Mouse (Mus musculus): Measurements from ENCODE around the gene Lekr1. TPM values are rescaled to one million over a fixed set of nuclear protein-coding genes. Genes with fewer than 3 reads are reported as not detected.

The Lekr1 gene
- polyA plus RNA-seq, 1 experiment from 2014 or later: 9.2 TPM

DNA sequence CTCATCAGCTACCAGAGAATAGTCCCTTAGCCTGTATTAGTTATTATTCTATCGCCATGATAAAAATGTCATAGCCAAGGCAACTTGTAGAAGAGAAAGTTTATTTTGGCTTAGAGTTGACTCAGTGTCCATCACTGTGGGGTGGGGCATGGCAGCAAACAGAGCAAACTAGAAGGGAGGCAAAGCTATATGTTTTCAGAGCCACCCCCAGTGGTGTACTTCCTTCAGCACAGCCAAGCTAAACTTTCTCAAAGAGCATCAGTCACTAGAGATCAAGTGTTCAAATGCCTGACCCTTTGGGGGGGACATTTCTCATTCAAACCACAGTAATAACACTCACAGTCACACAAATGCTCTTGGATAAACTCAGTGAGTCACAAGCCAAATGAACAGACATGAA, 22.4 kb upstream of the Lekr1 start:
- no peaks in the 10 kb centered on the region for H3K27me3 ChIP-seq (ENCODE audit: control insufficient read depth, insufficient read depth, low read length)
- no peak overlapping the region for H3K9ac ChIP-seq (ENCODE audit: low read length)
- no peak overlapping the region for H3K4me2 ChIP-seq (ENCODE audit: low read length)
- WGBS: 75% methylated on average over 1 of the region's 1 CpGs
- H3K9me3 ChIP-seq (ENCODE audit: control insufficient read depth, low read length): no peaks in the 10 kb centered on the region
- H3K4me3 ChIP-seq (ENCODE audit: control insufficient read depth in 1 of 2, insufficient read depth in 1 of 2, low read depth in 1 of 2, low read length in 2 of 2): no peak overlapping the region
- no peaks in the 10 kb centered on the region for H3K4me1 ChIP-seq (ENCODE audit: control insufficient read depth in 2 of 2, insufficient read depth in 2 of 2, low read length in 2 of 2)
- ATAC-seq (ENCODE audit: insufficient number of reproducible peaks, insufficient read depth, low FRiP score, low read depth): no peak
- H3K27ac ChIP-seq (replicated peaks in 1 of 2; ENCODE audit: control insufficient read depth in 1 of 2, insufficient read depth in 1 of 2, low read depth in 2 of 2, low read length in 2 of 2): no peak overlapping the region
- H3K36me3 ChIP-seq (ENCODE audit: control insufficient read depth, insufficient read depth, low read length): no peaks in the 10 kb centered on the region

DNA sequence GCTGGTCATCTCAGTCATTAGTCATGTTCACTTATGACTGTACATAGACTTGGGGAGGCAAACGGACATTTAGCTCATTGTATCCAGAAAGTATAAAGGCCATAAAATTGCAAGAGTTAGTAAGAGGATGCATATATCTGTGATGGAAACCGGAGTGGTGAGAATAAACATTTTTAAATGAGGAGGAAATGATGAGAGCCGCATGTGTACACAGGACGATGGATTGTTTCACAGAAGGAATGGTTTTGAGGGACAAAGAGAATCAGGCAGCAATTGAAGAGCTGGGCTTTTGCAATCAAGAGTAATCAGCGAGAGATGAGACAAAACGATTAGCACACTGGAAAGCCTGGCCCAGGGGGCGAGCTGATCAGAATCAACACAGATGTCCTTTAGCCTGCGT, 18.4 kb upstream of the Lekr1 start:
- Histone ChIP-seq H3K27me3 (ENCODE audit: control insufficient read depth, insufficient read depth, low read length) (no peaks in the 10 kb centered on the region), H3K4me2 (ENCODE audit: low read length) (no peak overlapping the region), H3K9me3 (ENCODE audit: control insufficient read depth, low read length) (no peaks in the 10 kb centered on the region), H3K27ac (replicated peaks in 1 of 2; ENCODE audit: control insufficient read depth in 1 of 2, insufficient read depth in 1 of 2, low read depth in 2 of 2, low read length in 2 of 2) (no peak overlapping the region), H3K9ac (ENCODE audit: low read length) (no peak overlapping the region), H3K4me1 (ENCODE audit: control insufficient read depth in 2 of 2, insufficient read depth in 2 of 2, low read length in 2 of 2) (no peaks in the 10 kb centered on the region), H3K36me3 (ENCODE audit: control insufficient read depth, insufficient read depth, low read length) (no peaks in the 10 kb centered on the region), H3K4me3 (ENCODE audit: control insufficient read depth in 1 of 2, insufficient read depth in 1 of 2, low read depth in 1 of 2, low read length in 2 of 2) (no peak overlapping the region)
- no peak for ATAC-seq (ENCODE audit: insufficient number of reproducible peaks, insufficient read depth, low FRiP score, low read depth)
- WGBS: 85% methylated on average over 8 of the region's 8 CpGs

DNA sequence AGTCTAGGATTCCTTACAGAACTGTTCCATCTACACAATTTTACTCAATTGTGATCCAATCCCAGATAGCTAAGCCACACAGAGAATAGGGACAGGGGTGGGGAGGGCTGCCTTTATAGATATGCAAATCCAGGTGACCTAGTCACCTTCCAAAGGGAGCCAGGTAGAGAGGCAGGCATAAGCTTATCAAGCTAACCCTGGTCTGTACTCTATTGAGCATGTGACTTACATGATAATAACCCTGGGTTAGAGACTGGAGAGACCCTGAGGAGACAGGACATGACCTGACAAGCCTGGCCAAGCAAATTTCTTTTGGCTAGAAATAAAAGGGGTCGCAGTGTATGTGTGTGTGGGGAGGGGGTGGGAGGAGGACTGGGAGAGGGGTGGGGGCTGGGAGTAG, 17.1 kb upstream of the Lekr1 start:
- Histone ChIP-seq H3K4me2 (ENCODE audit: low read length) (no peak overlapping the region), H3K9me3 (ENCODE audit: control insufficient read depth, low read length) (no peaks in the 10 kb centered on the region), H3K27me3 (ENCODE audit: control insufficient read depth, insufficient read depth, low read length) (no peaks in the 10 kb centered on the region), H3K4me3 (ENCODE audit: control insufficient read depth in 1 of 2, insufficient read depth in 1 of 2, low read depth in 1 of 2, low read length in 2 of 2) (no peak overlapping the region), H3K4me1 (ENCODE audit: control insufficient read depth in 2 of 2, insufficient read depth in 2 of 2, low read length in 2 of 2) (no peaks in the 10 kb centered on the region), H3K36me3 (ENCODE audit: control insufficient read depth, insufficient read depth, low read length) (no peaks in the 10 kb centered on the region), H3K9ac (ENCODE audit: low read length) (no peak overlapping the region), H3K27ac (replicated peaks in 1 of 2; ENCODE audit: control insufficient read depth in 1 of 2, insufficient read depth in 1 of 2, low read depth in 2 of 2, low read length in 2 of 2) (no peak overlapping the region)
- 82% methylated on average over 1 of the region's 1 CpGs for WGBS
- ATAC-seq (ENCODE audit: insufficient number of reproducible peaks, insufficient read depth, low FRiP score, low read depth): no peak

DNA sequence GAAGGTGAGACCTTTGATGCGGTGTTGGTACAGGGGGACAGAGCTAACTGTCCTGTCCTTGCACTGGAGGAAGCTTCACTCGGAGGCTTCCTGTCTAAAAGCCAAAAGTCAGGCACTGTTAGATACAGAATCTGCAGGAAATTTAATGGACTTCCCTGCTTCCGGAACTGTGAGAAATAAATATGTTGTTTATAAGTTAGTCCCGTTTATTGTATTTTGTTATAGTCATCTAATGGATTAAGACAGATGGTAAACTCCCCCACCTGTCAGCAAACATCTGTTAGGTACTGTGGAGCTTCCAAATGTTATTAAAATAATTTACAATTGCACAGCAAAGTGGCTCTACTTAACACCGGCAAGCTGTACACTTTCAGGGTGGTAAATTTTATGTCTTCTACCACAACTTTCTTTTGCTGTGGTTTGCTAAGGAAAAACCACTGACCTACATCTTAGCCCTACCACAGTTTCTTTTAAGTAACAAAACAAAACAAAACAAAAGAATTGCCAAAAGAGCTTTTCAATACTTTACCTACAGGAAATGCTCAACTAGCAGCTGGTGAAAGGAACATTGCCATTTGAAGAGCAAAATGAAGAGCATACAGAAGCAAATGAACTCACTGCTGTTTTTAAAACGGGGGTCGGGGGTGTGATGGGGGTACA, 15.7 kb upstream of the Lekr1 start:
- Histone ChIP-seq H3K4me3 (ENCODE audit: control insufficient read depth in 1 of 2, insufficient read depth in 1 of 2, low read depth in 1 of 2, low read length in 2 of 2) (no peak overlapping the region), H3K9me3 (ENCODE audit: control insufficient read depth, low read length) (no peaks in the 10 kb centered on the region), H3K36me3 (ENCODE audit: control insufficient read depth, insufficient read depth, low read length) (no peaks in the 10 kb centered on the region), H3K27ac (replicated peaks in 1 of 2; ENCODE audit: control insufficient read depth in 1 of 2, insufficient read depth in 1 of 2, low read depth in 2 of 2, low read length in 2 of 2) (no peak overlapping the region), H3K4me1 (ENCODE audit: control insufficient read depth in 2 of 2, insufficient read depth in 2 of 2, low read length in 2 of 2) (no peaks in the 10 kb centered on the region), H3K27me3 (ENCODE audit: control insufficient read depth, insufficient read depth, low read length) (no peaks in the 10 kb centered on the region), H3K9ac (ENCODE audit: low read length) (no peak overlapping the region), H3K4me2 (ENCODE audit: low read length) (no peak overlapping the region)
- 69% methylated on average over 7 of the region's 7 CpGs for WGBS
- no peak for ATAC-seq (ENCODE audit: insufficient number of reproducible peaks, insufficient read depth, low FRiP score, low read depth)

DNA sequence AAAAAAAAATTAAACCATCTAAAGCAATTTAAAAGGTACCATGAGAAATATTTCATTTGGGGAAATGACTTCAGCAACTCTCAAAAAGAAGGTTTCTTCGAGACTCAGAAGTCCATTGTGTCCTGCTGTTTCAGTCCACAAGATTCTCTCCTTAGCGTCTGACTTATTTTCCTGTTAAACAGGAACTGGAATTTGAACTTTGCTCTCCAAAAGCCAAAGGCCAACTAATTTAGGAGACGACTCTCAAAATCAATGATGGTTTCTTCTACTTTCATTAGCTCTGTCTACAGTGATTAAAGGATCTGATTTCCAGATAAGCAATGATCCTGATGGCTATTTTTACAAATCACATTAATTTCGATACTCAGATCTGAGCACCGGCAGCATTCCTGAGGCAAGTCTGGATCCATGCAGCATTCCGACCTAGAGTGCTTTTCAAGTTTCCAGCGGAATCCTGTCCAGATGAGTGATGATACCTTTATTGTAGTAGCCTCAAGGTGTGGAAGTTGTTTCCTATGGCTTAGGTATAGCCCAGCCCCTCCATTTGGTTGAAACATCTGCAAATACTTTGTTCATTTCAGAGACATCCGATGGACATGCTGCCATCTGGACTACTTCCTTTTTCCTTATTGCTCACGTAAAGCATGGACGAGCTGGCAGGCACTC, 11.4 kb upstream of the Lekr1 start:
- Histone ChIP-seq H3K9ac (ENCODE audit: low read length) (no peak overlapping the region), H3K9me3 (ENCODE audit: control insufficient read depth, low read length) (no peaks in the 10 kb centered on the region), H3K36me3 (ENCODE audit: control insufficient read depth, insufficient read depth, low read length) (no peaks in the 10 kb centered on the region), H3K27me3 (ENCODE audit: control insufficient read depth, insufficient read depth, low read length) (no peaks in the 10 kb centered on the region; the same call in 1 of the 2 replicates), H3K27ac (replicated peaks in 1 of 2; ENCODE audit: control insufficient read depth in 1 of 2, insufficient read depth in 1 of 2, low read depth in 2 of 2, low read length in 2 of 2) (no peak overlapping the region), H3K4me3 (ENCODE audit: control insufficient read depth in 1 of 2, insufficient read depth in 1 of 2, low read depth in 1 of 2, low read length in 2 of 2) (no peak overlapping the region), H3K4me1 (ENCODE audit: control insufficient read depth in 2 of 2, insufficient read depth in 2 of 2, low read length in 2 of 2) (no peaks in the 10 kb centered on the region), H3K4me2 (ENCODE audit: low read length) (no peak overlapping the region)
- WGBS: 67% methylated on average over 10 of the region's 10 CpGs
- no peak for ATAC-seq (ENCODE audit: insufficient number of reproducible peaks, insufficient read depth, low FRiP score, low read depth)

DNA sequence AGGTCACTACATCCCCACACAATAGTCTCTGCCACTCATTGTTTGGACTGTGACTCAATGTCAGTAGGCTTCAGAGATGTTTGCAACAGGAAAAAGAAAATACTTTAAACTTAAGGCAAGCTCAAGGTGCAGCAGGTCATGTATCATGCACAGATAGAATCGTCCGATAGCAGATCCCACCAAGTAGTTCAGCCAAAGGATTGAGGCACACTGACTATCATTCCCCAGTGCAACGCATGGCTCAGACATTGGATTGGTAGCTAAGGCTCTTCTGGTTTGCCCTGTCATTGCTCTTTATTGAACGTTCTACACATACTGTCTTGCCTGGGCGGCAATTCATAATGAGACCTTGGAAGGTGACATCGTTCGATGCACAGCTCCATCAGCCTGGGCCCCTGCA, 9.6 kb upstream of the Lekr1 start:
- no peaks in the 10 kb centered on the region; the same call in 1 of the 2 replicates for H3K27me3 ChIP-seq (ENCODE audit: control insufficient read depth, insufficient read depth, low read length)
- H3K9ac ChIP-seq (ENCODE audit: low read length): no peak overlapping the region
- no peak overlapping the region for H3K27ac ChIP-seq (replicated peaks in 1 of 2; ENCODE audit: control insufficient read depth in 1 of 2, insufficient read depth in 1 of 2, low read depth in 2 of 2, low read length in 2 of 2)
- 82% methylated on average over 7 of the region's 7 CpGs for WGBS
- ATAC-seq (ENCODE audit: insufficient number of reproducible peaks, insufficient read depth, low FRiP score, low read depth): no peak
- no peaks in the 10 kb centered on the region for H3K9me3 ChIP-seq (ENCODE audit: control insufficient read depth, low read length)
- no peak overlapping the region for H3K4me2 ChIP-seq (ENCODE audit: low read length)
- H3K36me3 ChIP-seq (ENCODE audit: control insufficient read depth, insufficient read depth, low read length): no peaks in the 10 kb centered on the region
- H3K4me3 ChIP-seq (ENCODE audit: control insufficient read depth in 1 of 2, insufficient read depth in 1 of 2, low read depth in 1 of 2, low read length in 2 of 2): no peak overlapping the region
- no peaks in the 10 kb centered on the region for H3K4me1 ChIP-seq (ENCODE audit: control insufficient read depth in 2 of 2, insufficient read depth in 2 of 2, low read length in 2 of 2)

DNA sequence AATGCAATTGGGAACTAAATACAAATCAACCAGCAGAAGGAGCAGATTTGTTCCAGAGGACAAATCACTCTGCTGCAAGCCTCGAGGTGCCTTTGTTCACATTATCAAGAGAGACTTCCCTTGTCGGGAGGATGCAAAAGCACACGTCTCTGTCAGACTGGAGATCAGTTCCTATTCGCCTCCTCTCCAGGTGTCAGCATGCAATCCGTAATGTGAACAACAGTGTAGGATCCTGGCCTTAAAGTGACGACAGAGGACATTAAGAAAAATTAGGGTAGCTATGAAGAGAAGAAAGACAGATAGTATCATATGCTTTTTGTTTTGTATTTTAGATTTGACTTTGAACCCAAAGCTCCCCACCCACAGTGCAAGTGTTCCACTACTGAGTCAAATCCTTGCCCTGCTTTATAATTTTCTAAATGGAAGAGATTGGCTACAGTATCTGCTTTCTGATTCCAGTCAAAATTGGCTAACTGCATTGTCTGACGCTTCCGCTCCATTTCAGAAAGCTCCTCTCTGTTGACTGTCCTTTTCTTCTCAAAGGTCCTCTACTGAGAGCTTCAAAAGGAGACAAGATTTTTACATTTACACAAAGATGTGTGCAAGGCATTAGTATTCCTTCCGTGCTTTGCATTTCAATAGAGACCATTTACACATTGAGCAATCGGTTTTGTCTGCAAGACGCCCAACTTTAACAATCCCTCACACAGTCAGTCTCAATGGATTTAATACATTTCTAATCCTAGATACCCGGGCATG, 8.9 kb upstream of the Lekr1 start:
- WGBS: 53% methylated on average over 12 of the region's 12 CpGs
- no peak overlapping the region for H3K4me2 ChIP-seq (ENCODE audit: low read length)
- H3K27me3 ChIP-seq (ENCODE audit: control insufficient read depth, insufficient read depth, low read length): no peaks in the 10 kb centered on the region; the same call in 1 of the 2 replicates
- no peaks in the 10 kb centered on the region for H3K9me3 ChIP-seq (ENCODE audit: control insufficient read depth, low read length)
- H3K9ac ChIP-seq (ENCODE audit: low read length): no peak overlapping the region
- no peaks in the 10 kb centered on the region for H3K36me3 ChIP-seq (ENCODE audit: control insufficient read depth, insufficient read depth, low read length)
- no peak overlapping the region for H3K27ac ChIP-seq (replicated peaks in 1 of 2; ENCODE audit: control insufficient read depth in 1 of 2, insufficient read depth in 1 of 2, low read depth in 2 of 2, low read length in 2 of 2)
- ATAC-seq (ENCODE audit: insufficient number of reproducible peaks, insufficient read depth, low FRiP score, low read depth): no peak
- H3K4me1 ChIP-seq (ENCODE audit: control insufficient read depth in 2 of 2, insufficient read depth in 2 of 2, low read length in 2 of 2): no peaks in the 10 kb centered on the region
- no peak overlapping the region for H3K4me3 ChIP-seq (ENCODE audit: control insufficient read depth in 1 of 2, insufficient read depth in 1 of 2, low read depth in 1 of 2, low read length in 2 of 2)

All from heart, embryonic 14.5 days (tissue).